Mouse (Mus musculus) induced T-regulatory cell, adult 2 months (primary cell): ENCODE data around the gene Dnajb3.
A peak's percentile ranks its signal among the peaks of the same experiment; 100 is the strongest.

Experiments
- DNase-seq: peaks from one replicate; pipeline ENCODE4 v3.0.0-alpha.2; 2012; ENCODE audit warnings: low read depth

The Dnajb3 gene

DNA sequence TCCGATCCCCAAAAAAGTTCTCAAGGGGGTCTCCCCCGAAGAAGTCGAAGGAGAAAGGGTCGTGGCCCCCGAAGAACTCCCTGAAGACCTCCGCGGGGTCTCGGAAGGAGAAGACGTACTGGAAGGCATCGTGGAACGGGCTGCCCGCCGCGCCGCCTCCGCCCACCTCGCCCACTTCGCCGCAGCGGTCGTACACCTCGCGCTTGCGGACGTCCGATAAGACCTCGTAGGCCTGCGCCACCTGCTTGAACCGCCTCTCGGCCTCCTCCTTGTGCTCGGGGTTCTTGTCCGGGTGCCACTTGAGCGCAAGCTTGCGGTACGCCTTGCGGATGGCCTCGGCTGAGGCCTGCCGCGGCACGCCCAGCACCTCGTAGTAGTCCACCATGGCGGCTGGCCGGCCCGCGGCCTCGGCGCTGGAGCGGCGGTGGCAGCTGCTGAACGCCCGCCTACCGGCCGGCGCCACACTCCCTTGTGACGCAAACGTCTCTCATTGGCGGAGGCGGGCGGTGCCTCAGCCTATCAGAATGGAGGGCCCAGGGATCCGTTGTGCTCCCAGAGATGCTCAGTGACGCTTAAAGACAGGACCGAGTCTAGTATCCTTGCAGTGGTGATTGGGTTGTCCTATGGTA lies at the start of gene Dnajb3:
Gene Dnajb3 (minus strand): TSS at position 489 of the 629 bp plus-strand sequence.
- peak; percentile 64 for DNase-seq

GRCm38 (mm10) chr1:88254793-88255465 lies 49.3 kb upstream of the Dnajb3 start:
- DNase-seq = no peak

- no peak for DNase-seq
Observed at GRCm38 (mm10) chr1:88253540-88253939, 48.0 kb upstream of the Dnajb3 start.

- no peak for DNase-seq
Observed at GRCm38 (mm10) chr1:88253106-88253505, 47.5 kb upstream of the Dnajb3 start.

DNA sequence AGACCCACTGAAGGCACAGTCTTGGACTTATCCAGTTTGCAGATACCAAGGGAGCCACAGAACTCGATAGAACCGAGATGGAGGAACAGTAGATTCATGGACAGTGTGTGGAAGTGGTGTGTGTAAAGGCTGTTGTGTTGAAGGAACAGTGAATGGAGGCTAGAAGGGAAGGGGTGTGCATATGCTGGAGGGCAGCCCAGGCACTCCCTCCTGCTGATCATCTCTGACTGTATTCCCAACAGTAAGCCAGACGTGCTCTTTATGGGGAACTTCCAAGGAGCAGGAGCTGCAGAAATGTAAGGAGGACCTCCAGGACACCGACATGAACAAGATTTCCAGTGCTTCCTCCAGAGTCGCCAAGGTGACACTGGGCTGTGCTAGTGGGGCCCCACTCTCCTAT lies 44.4 kb upstream of the Dnajb3 start:
- no peak for DNase-seq

DNA sequence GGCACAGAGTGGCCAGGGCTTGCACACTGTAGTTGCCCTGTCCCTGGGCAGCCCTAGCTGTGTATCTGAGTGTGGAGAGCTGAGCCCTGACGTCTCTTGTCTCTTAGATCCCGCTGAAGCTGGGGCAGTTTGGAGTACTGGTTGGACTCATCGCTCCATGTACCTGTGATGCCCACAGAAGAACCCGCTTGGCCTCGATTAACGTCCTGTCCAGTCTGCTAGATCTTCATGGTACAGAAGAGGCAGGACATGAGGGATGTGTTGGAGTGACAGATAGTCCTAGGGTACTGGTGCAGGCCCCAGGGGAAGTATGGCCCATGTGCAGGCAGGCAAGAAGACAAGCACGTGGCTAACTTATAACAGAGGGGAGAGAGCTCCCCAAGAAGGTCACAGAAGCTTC lies 44.0 kb upstream of the Dnajb3 start:
- no peak for DNase-seq

GRCm38 (mm10) chr1:88248658-88249057 lies 43.1 kb upstream of the Dnajb3 start:
- DNase-seq = no peak

GRCm38 (mm10) chr1:88247660-88248059 lies 42.1 kb upstream of the Dnajb3 start:
- DNase-seq = no peak

DNA sequence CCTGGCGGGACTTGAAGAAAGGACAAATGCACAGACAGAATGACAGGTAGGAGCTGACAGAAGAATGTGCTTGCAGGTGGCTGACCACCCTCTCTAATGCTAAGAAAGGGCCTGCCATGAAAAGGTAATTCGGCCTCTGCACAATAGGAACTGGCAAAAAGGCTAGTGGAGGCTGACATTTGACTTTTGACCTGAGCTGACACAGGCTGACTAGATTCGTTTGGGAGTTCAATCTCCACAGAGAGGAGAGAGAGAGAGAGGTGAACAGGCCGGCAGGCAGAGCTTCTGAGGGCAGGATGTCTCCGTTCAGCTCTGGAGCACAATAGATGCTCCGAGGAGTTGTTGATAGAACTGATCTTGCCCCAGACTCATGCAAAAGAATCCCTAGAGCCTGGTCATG lies 40.8 kb upstream of the Dnajb3 start:
- no peak for DNase-seq

GRCm38 (mm10) chr1:88245881-88246280 lies 40.3 kb upstream of the Dnajb3 start:
- DNase-seq = no peak

GRCm38 (mm10) chr1:88243861-88244260 lies 38.3 kb upstream of the Dnajb3 start:
- DNase-seq = no peak

- DNase-seq = no peak
Observed at GRCm38 (mm10) chr1:88240579-88240978, 35.0 kb upstream of the Dnajb3 start.

- no peak for DNase-seq
Observed at GRCm38 (mm10) chr1:88240072-88240471, 34.5 kb upstream of the Dnajb3 start.

- DNase-seq = no peak
Observed at GRCm38 (mm10) chr1:88238771-88239170, 33.2 kb upstream of the Dnajb3 start.

GRCm38 (mm10) chr1:88237311-88237710 lies 31.7 kb upstream of the Dnajb3 start:
- no peak for DNase-seq

DNA sequence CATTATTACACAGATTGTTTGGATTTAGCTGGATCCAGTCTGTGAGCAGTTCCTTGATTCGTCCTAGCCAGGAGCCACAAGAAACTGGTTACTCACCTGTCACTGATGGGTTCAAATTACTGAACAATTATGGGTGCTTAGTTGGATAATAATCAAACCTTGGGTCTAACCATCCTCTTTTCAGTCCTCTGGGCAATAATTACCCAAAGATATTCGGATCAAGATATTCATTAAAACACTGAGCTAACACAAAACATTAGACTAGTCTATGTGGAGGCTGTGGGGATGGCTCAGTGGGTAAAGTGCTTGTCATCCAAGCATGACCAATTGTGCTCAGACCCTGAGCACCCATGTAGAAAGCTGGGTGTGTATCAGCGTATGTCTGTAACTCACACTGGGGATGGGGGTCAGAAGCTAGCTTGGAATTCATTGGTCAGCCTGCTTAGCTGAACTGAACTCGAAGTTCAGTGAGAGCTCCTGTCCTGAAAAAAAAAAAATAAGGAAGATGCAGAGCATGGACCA lies 30.4 kb upstream of the Dnajb3 start:
- no peak for DNase-seq

DNA sequence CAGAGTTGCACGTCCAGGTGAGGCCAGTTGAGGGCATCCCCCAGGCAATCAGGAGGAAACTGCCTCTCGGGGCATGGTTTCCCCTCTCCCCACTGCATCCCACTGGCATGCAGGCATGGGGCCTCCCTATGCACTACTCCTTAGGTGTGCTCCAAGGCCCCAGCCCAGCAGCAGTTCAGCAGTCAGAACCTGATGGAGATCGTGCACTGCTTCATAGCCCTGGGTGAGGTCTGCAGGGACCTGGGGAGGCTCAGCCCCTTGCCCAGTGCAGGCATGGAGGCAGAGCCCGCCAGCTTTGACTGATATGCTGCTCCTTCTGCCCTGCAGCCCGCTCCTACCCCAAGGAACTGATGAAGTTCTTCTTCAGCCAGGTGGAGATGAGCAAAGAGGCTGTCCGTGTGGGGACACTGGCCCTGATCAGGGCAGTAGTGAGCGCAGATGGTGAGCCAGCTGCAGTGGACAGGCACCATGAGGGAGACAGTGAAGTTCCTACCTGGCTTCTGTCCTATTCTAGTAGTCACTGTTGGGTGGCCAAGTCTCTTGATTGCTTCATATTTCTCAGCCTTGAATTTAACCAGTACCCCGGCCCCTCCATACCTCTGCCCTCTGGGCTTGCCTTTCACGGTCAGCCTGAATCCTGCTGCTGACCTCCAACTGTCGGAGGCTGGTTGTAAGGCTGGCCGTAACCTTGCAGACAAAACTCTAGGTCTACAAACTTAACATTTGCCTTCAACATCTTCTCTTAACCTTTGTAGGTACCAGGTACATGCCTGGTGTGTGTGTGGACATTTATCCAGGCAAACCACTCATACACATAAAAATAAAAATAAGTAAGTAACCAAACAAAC lies 29.7 kb upstream of the Dnajb3 start:
- no peak for DNase-seq

- no peak for DNase-seq
Observed at GRCm38 (mm10) chr1:88234646-88235045, 29.1 kb upstream of the Dnajb3 start.

DNA sequence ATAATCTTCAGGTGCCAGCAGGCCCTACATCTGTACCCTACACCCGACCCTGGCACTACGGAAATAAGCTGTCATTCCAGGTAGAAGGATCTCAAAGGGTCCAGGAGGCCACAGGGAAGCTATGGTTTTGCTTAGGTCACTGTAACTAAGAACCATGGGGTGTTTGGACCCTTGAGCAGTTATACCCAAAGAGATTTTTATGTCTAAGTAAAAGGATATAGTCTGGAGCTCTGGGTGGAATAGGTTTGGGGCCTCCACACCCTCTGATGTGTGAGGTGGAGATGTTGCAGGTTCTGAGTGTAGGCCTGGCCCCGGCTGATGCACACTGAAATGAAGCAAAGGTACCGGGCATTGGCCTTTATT lies 28.6 kb upstream of the Dnajb3 start:
- no peak for DNase-seq

GRCm38 (mm10) chr1:88233421-88234247 lies 28.1 kb upstream of the Dnajb3 start:
- no peak for DNase-seq

- no peak for DNase-seq
Observed at GRCm38 (mm10) chr1:88232664-88233380, 27.2 kb upstream of the Dnajb3 start.
